22 mouse cellular contexts compared by ENCODE assay signal in genomic region chr2:179998431-179998830, GRCm38 (mm10). TPM values are rescaled to one million over a fixed set of nuclear protein-coding genes. Genes with fewer than 3 reads are reported as not detected.
DNase-seq lines count a peak whose midpoint lies in the region; ATAC-seq and TF ChIP-seq lines count a peak whose summit lies in the region.
"Had no signal": no experiment of that assay in that cellular context is flagged by ENCODE, and none has a peak within 500 bp of the region (broad histone marks: within the 10 kb centered on the region; RNA-seq: fewer than 3 reads in every experiment).

No protein-coding gene starts in this region.

- no peaks in the 10 kb centered on the region for H3K4me1 ChIP-seq in heart, embryonic 10.5 days
- peaks cover 7% of the 10 kb centered on the region in 2 experiments; a peak in 2 of 4 replicates for H3K4me1 ChIP-seq in CH12.LX (ENCODE audit: control insufficient read depth in 1 of 2, insufficient read depth in 2 of 2)
- H3K4me1 ChIP-seq in kidney, embryonic 16.5 days (ENCODE audit: insufficient read depth, low read length) = no peaks in the 10 kb centered on the region
- H3K4me1 ChIP-seq in midbrain, embryonic 14.5 days (ENCODE audit: control insufficient read depth, insufficient read depth, low read length) = no peaks in the 10 kb centered on the region
- H3K4me1 ChIP-seq: embryonic facial prominence, embryonic 12.5 days; embryonic facial prominence, embryonic 15.5 days; forebrain, embryonic 12.5 days; hindbrain, embryonic 12.5 days; hindbrain, embryonic 15.5 days had no signal

- H3K27me3 ChIP-seq in heart, embryonic 10.5 days (ENCODE audit: insufficient read depth, poor library complexity, severe bottlenecking) = no peaks in the 10 kb centered on the region
- peaks cover 21% of the 10 kb centered on the region for H3K27me3 ChIP-seq in CH12.LX (replicated peaks)
- H3K27me3 ChIP-seq in kidney, embryonic 16.5 days (ENCODE audit: insufficient read depth, low read length) = no peaks in the 10 kb centered on the region
- no peaks in the 10 kb centered on the region for H3K27me3 ChIP-seq in midbrain, embryonic 14.5 days (ENCODE audit: control insufficient read depth, insufficient read depth, low read length)
- H3K27me3 ChIP-seq: embryonic facial prominence, embryonic 12.5 days; embryonic facial prominence, embryonic 15.5 days; hindbrain, embryonic 15.5 days had no signal

- H3K79me2 ChIP-seq in CH12.LX (replicated peaks; ENCODE audit: control insufficient read depth, extremely low read depth, insufficient read depth, poor library complexity, severe bottlenecking) = no peaks in the 10 kb centered on the region

- H3K27ac ChIP-seq in heart, embryonic 10.5 days = no peak overlapping the region
- H3K27ac ChIP-seq in CH12.LX (ENCODE audit: insufficient read depth, low read depth) = no peak overlapping the region
- no peak overlapping the region for H3K27ac ChIP-seq in kidney, embryonic 16.5 days (ENCODE audit: low read length)
- no peak overlapping the region for H3K27ac ChIP-seq in midbrain, embryonic 14.5 days (replicated peaks; ENCODE audit: low read depth, low read length)
- H3K27ac ChIP-seq: embryonic facial prominence, embryonic 12.5 days; embryonic facial prominence, embryonic 15.5 days; forebrain, embryonic 12.5 days; heart, adult 2 months; hindbrain, embryonic 12.5 days; hindbrain, embryonic 15.5 days had no signal

- H3K36me3 ChIP-seq in heart, embryonic 10.5 days = no peaks in the 10 kb centered on the region
- no peaks in the 10 kb centered on the region for H3K36me3 ChIP-seq in CH12.LX (replicated peaks in 1 of 2; ENCODE audit: control insufficient read depth in 1 of 2, insufficient read depth in 1 of 2, low read length in 1 of 2)
- no peaks in the 10 kb centered on the region for H3K36me3 ChIP-seq in kidney, embryonic 16.5 days (ENCODE audit: insufficient read depth, low read length)
- H3K36me3 ChIP-seq in midbrain, embryonic 14.5 days (ENCODE audit: control insufficient read depth, insufficient read depth, low read length) = no peaks in the 10 kb centered on the region
- H3K36me3 ChIP-seq: embryonic facial prominence, embryonic 12.5 days; embryonic facial prominence, embryonic 15.5 days; forebrain, embryonic 12.5 days; hindbrain, embryonic 12.5 days; hindbrain, embryonic 15.5 days had no signal

- no peak for ATAC-seq in kidney, embryonic 16.5 days (ENCODE audit: low FRiP score, low TSS enrichment)
- no peak for ATAC-seq in midbrain, embryonic 14.5 days (ENCODE audit: low FRiP score, low TSS enrichment)
- ATAC-seq: forebrain, embryonic 16.5 days; intestine, postnatal 0 days had no signal

- TF ChIP-seq CTCF in CH12.LX (conservative IDR thresholded peaks at IDR 0.05 in 1 of 2, IDR thresholded peaks at IDR 0.05 in 1 of 2; ENCODE audit: low read depth in 2 of 2, low read length in 2 of 2) = no peak

- no peak for TF ChIP-seq EP300 in CH12.LX (IDR thresholded peaks at IDR 0.05; ENCODE audit: low read length)

- peak overlapping the region; percentile 21 for H3K4me2 ChIP-seq in CH12.LX (ENCODE audit: insufficient read depth, low read depth, poor library complexity, severe bottlenecking)
- no peak overlapping the region for H3K4me2 ChIP-seq in kidney, embryonic 16.5 days (replicated peaks; ENCODE audit: low read depth, low read length)
- H3K4me2 ChIP-seq in midbrain, embryonic 14.5 days (ENCODE audit: low read length) = no peak overlapping the region
- H3K4me2 ChIP-seq: embryonic facial prominence, embryonic 12.5 days; embryonic facial prominence, embryonic 15.5 days; forebrain, embryonic 12.5 days; heart, embryonic 11.5 days; hindbrain, embryonic 12.5 days; hindbrain, embryonic 15.5 days had no signal

- dilution Hi-C loops in CH12.LX (cut with MboI; ENCODE audit: extremely low pct_ligation_motif_present, extremely low pct_unique_long_range_greater_than_20kb, low sequenced_read_pairs) = no loop called here

- no peak for TF ChIP-seq RAD21 in CH12.LX (IDR thresholded peaks at IDR 0.05; ENCODE audit: low read depth, low read length)

- H3K4me3 ChIP-seq in heart, embryonic 10.5 days = no peak overlapping the region
- no peak overlapping the region for H3K4me3 ChIP-seq in CH12.LX (replicated peaks in 1 of 3; ENCODE audit: low read depth in 2 of 3, low read length in 2 of 3, poor library complexity in 1 of 3)
- no peak overlapping the region for H3K4me3 ChIP-seq in kidney, embryonic 16.5 days (ENCODE audit: low read length)
- no peak overlapping the region for H3K4me3 ChIP-seq in midbrain, embryonic 14.5 days (replicated peaks; ENCODE audit: low read depth, low read length)
- H3K4me3 ChIP-seq: embryonic facial prominence, embryonic 12.5 days; embryonic facial prominence, embryonic 15.5 days; forebrain, embryonic 12.5 days; heart, adult 2 months; hindbrain, embryonic 12.5 days; hindbrain, embryonic 15.5 days had no signal

- DNase-seq in heart, embryonic 10.5 days (ENCODE audit: low spot score) = peak; percentile 45
- DNase-seq in heart, adult 11 months = no peak
- DNase-seq in 3T3-L1 (ENCODE audit: low read depth, low spot score) (peak; percentile 43), CH12.LX (ENCODE audit: extremely low read depth) (no peak), ZHBTc4 (ENCODE audit: low read depth, low spot score) (peak; percentile 87)
- no peak for DNase-seq in midbrain, embryonic 14.5 days
- DNase-seq: adrenal gland, postnatal 10 days; adrenal gland, postnatal 36 days; cerebellum, adult 18-20 months; cerebellum, adult 9-10 months; cerebellum, postnatal 14 days; gastrocnemius, postnatal 10 days; heart, adult 2 months had no signal

- no peaks in the 10 kb centered on the region for H3K9me3 ChIP-seq in heart, embryonic 10.5 days
- no peaks in the 10 kb centered on the region for H3K9me3 ChIP-seq in CH12.LX (replicated peaks; ENCODE audit: low read length)
- no peaks in the 10 kb centered on the region for H3K9me3 ChIP-seq in kidney, embryonic 16.5 days (ENCODE audit: low read length)
- H3K9me3 ChIP-seq in midbrain, embryonic 14.5 days (ENCODE audit: control insufficient read depth, low read length) = no peaks in the 10 kb centered on the region
- H3K9me3 ChIP-seq: embryonic facial prominence, embryonic 12.5 days; embryonic facial prominence, embryonic 15.5 days; forebrain, embryonic 12.5 days; hindbrain, embryonic 12.5 days; hindbrain, embryonic 15.5 days had no signal

- WGBS in heart, embryonic 10.5 days = 61% methylated on average over 4 of the region's 4 CpGs
- 67% methylated on average over 4 of the region's 4 CpGs for WGBS in kidney, embryonic 16.5 days
- WGBS in midbrain, embryonic 14.5 days = 83% methylated on average over 4 of the region's 4 CpGs

- TF ChIP-seq POLR2A in CH12.LX (IDR thresholded peaks at IDR 0.05; ENCODE audit: low read depth, low read length) = no peak

- in situ Hi-C loops in CH12.LX (cut with MboI; ENCODE audit: low pct_ligation_motif_present, low pct_unique_long_range_greater_than_20kb, low sequenced_read_pairs) = no loop called here

- no peak overlapping the region for H3K9ac ChIP-seq in CH12.LX (ENCODE audit: insufficient read depth, low read depth)
- H3K9ac ChIP-seq in kidney, embryonic 16.5 days (replicated peaks; ENCODE audit: low read length) = no peak overlapping the region
- no peak overlapping the region for H3K9ac ChIP-seq in midbrain, embryonic 14.5 days (replicated peaks; ENCODE audit: low read length)
- H3K9ac ChIP-seq: embryonic facial prominence, embryonic 12.5 days; embryonic facial prominence, embryonic 15.5 days; forebrain, embryonic 12.5 days; hindbrain, embryonic 12.5 days; hindbrain, embryonic 15.5 days had no signal

TF ChIP-seq in CH12.LX, 34 proteins besides CTCF, POLR2A, EP300 and RAD21 (continues in another document):
- TF ChIP-seq TBP (conservative IDR thresholded peaks at IDR 0.05; ENCODE audit: low read depth, low read length) (no peak), UBTF (IDR thresholded peaks at IDR 0.05; ENCODE audit: low read depth, low read length) (no peak), HCFC1 (IDR thresholded peaks at IDR 0.05; ENCODE audit: low read depth, low read length) (no peak), USF1 (IDR thresholded peaks at IDR 0.05; ENCODE audit: low read depth, low read length) (no peak), NRF1 (IDR thresholded peaks at IDR 0.05; ENCODE audit: low read depth, low read length) (no peak), MAX (IDR thresholded peaks at IDR 0.05; ENCODE audit: low read length) (no peak), CHD1 (IDR thresholded peaks at IDR 0.05; ENCODE audit: low read depth, low read length) (no peak), CHD2 (IDR thresholded peaks at IDR 0.05; ENCODE audit: low read length) (no peak)

RNA-seq across cellular contexts. Expression of gene Taf4, which starts 22.0 kb away (rescaled TPM):
- polyA plus RNA-seq in heart, embryonic 10.5 days (2016; fragmentation: Nextera tagmentation; extraction: Ambion mirVana) = 2.2 and 3.2 TPM in 2 replicates
- total RNA-seq in CH12.LX (2012; rRNA removed) = 5.0 and 5.5 TPM in 2 replicates
- total RNA-seq in CH12.LX (2014; rRNA removed) = 3.0 and 3.5 TPM in 2 replicates
- 14.5 and 19.0 TPM in 2 replicates for polyA plus RNA-seq in CH12.LX (2012; ENCODE audit: insufficient read length, low read depth)
- polyA plus RNA-seq in kidney, embryonic 16.5 days (2015; fragmentation: Nextera tagmentation; extraction: Ambion mirVana) = 3.4 and 4.1 TPM in 2 replicates
- polyA plus RNA-seq in midbrain, embryonic 14.5 days (2014; fragmentation: Nextera tagmentation; extraction: Ambion mirVana) = 5.4 and 5.9 TPM in 2 replicates

RNA-seq across cellular contexts. Expression of gene Lsm14b, which starts 26.4 kb away (rescaled TPM):
- 4.0 and 4.9 TPM in 2 replicates for polyA plus RNA-seq in heart, embryonic 10.5 days (2016; fragmentation: Nextera tagmentation; extraction: Ambion mirVana)
- 16.5 and 16.9 TPM in 2 replicates for total RNA-seq in CH12.LX (2012; rRNA removed)
- total RNA-seq in CH12.LX (2014; rRNA removed) = 12.2 and 12.6 TPM in 2 replicates
- polyA plus RNA-seq in CH12.LX (2012; ENCODE audit: insufficient read length, low read depth) = 15.3 and 15.6 TPM in 2 replicates
- 4.8 and 7.0 TPM in 2 replicates for polyA plus RNA-seq in kidney, embryonic 16.5 days (2015; fragmentation: Nextera tagmentation; extraction: Ambion mirVana)
- polyA plus RNA-seq in midbrain, embryonic 14.5 days (2014; fragmentation: Nextera tagmentation; extraction: Ambion mirVana) = 21.2 and 35.9 TPM in 2 replicates

RNA-seq across cellular contexts. Expression of gene Psma7, which starts 43.8 kb away (rescaled TPM):
- 567 and 701 TPM in 2 replicates for polyA plus RNA-seq in heart, embryonic 10.5 days (2016; fragmentation: Nextera tagmentation; extraction: Ambion mirVana)
- total RNA-seq in CH12.LX (2012; rRNA removed) = 443 and 533 TPM in 2 replicates
- 569 and 598 TPM in 2 replicates for total RNA-seq in CH12.LX (2014; rRNA removed)
- polyA plus RNA-seq in CH12.LX (2012; ENCODE audit: insufficient read length, low read depth) = 418 and 466 TPM in 2 replicates
- polyA plus RNA-seq in kidney, embryonic 16.5 days (2015; fragmentation: Nextera tagmentation; extraction: Ambion mirVana) = 619 and 638 TPM in 2 replicates
- polyA plus RNA-seq in midbrain, embryonic 14.5 days (2014; fragmentation: Nextera tagmentation; extraction: Ambion mirVana) = 579 and 610 TPM in 2 replicates

RNA-seq across cellular contexts. Expression of gene Ss18l1, which starts 43.9 kb away (rescaled TPM):
- 3.5 and 4.4 TPM in 2 replicates for polyA plus RNA-seq in heart, embryonic 10.5 days (2016; fragmentation: Nextera tagmentation; extraction: Ambion mirVana)
- total RNA-seq in CH12.LX (2012; rRNA removed) (2.1 and 3.0 TPM in 2 replicates), CH12.LX (2014; rRNA removed) (2.0 TPM in 2 replicates)
- polyA plus RNA-seq in CH12.LX (2012; ENCODE audit: insufficient read length, low read depth) = 1.7 and 2.1 TPM in 2 replicates
- polyA plus RNA-seq in kidney, embryonic 16.5 days (2015; fragmentation: Nextera tagmentation; extraction: Ambion mirVana) = 7.0 and 7.4 TPM in 2 replicates
- polyA plus RNA-seq in midbrain, embryonic 14.5 days (2014; fragmentation: Nextera tagmentation; extraction: Ambion mirVana) = 61.4 and 62.7 TPM in 2 replicates

Comparison
In these comparisons a context has a peak if more than half of its experiments do, and no peak if none do; other contexts are left out.
1. DNase-seq: peak in heart, embryonic 10.5 days (single experiment), 3T3-L1 (single experiment) and ZHBTc4 (single experiment); none in heart, adult 11 months (single experiment), CH12.LX (single experiment) and midbrain, embryonic 14.5 days (single experiment).